Mouse (Mus musculus) spleen, adult 2 months (tissue): ENCODE data around the gene Pkn3. TPM values are rescaled to one million over a fixed set of nuclear protein-coding genes. Genes with fewer than 3 reads are reported as not detected.
"Not testable (repeated sequence)": the region's sequence is repeated elsewhere in the genome, so short reads cannot be mapped to it uniquely, and the experiment has no call there.

ENCODE experiments used
- DNase-seq, 2 experiments: peaks; one replicate each; pipeline versions ENCODE4 v3.0.0 to v3.0.0-alpha.2; 2012 to 2021; ENCODE audit warnings: low spot score in 2 of 2, low read depth in 1 of 2
- H3K27ac ChIP-seq: fragments of 200-500 bp; 2 replicates; pipeline ENCODE4 v1.5.1; 2012; ENCODE audit warnings: low read length, inconsistent platforms; ENCODE audit not compliant: insufficient read depth
- H3K27me3 ChIP-seq: fragments of 200-500 bp; 2 replicates; pipeline ENCODE4 v1.6.1; 2012; ENCODE audit warnings: mild to moderate bottlenecking, moderate library complexity, low read length, inconsistent platforms; ENCODE audit not compliant: control insufficient read depth, insufficient read depth
- H3K36me3 ChIP-seq: fragments of 200-500 bp; 2 replicates; pipeline ENCODE4 v1.6.1; 2012; ENCODE audit warnings: mild to moderate bottlenecking, low read length, inconsistent platforms; ENCODE audit not compliant: control insufficient read depth, insufficient read depth
- H3K4me1 ChIP-seq: fragments of 200-500 bp; 2 replicates; pipeline ENCODE4 v1.6.1; 2011; ENCODE audit warnings: inconsistent platforms; ENCODE audit not compliant: control insufficient read depth, insufficient read depth, insufficient read length
- H3K4me3 ChIP-seq: fragments of 200-500 bp; 2 replicates; pipeline ENCODE4 v1.5.1; 2011; ENCODE audit warnings: mild to moderate bottlenecking, inconsistent platforms; ENCODE audit not compliant: insufficient read depth, insufficient read length; ENCODE audit errors: extremely low read depth
- CTCF ChIP-seq: fragments of 200-500 bp; IDR thresholded peaks from 2 replicates; pipeline ENCODE4 v1.5.1; 2011; ENCODE audit warnings: mild to moderate bottlenecking, inconsistent platforms; ENCODE audit not compliant: insufficient read depth, insufficient read length, insufficient replicate concordance; ENCODE audit errors: extremely low read depth
- POLR2A ChIP-seq: fragments of 200-500 bp; IDR thresholded peaks from 2 replicates; pipeline ENCODE4 v1.6.1; 2011; ENCODE audit warnings: low read depth, low read length, inconsistent platforms
- WGBS: fragments of 180-500 bp; shearing (Covaris S2); methylation state at CpG from one replicate; pipeline ENCODE4 v1.1.7; 2018; 5-methylcytosine and 5-hydroxymethylcytosine counted together
- polyA plus RNA-seq: library from polyadenylated mRNA; depleted of rRNA; stranded (reverse); fragments of >200 nt; gene quantifications from 2 replicates; pipeline ENCODE4 v1.2.3, GENCODE M21; 2012

The Pkn3 gene
- polyA plus RNA-seq, 1 experiment: 4.6 TPM

GRCm38 (mm10) chr2:30044550-30044949 is 32.9 kb upstream of the Pkn3 start:
- Histone ChIP-seq H3K4me3 (no peak overlapping the region), H3K36me3 (no peaks in the 10 kb centered on the region), H3K27me3 (no peaks in the 10 kb centered on the region), H3K27ac (no peak overlapping the region), H3K4me1 (peaks cover 2% of the 10 kb centered on the region)
- TF ChIP-seq POLR2A (no peak), CTCF (no peak)
- 92% methylated on average over 5 of the region's 5 CpGs for WGBS
- DNase-seq: no peak

DNA sequence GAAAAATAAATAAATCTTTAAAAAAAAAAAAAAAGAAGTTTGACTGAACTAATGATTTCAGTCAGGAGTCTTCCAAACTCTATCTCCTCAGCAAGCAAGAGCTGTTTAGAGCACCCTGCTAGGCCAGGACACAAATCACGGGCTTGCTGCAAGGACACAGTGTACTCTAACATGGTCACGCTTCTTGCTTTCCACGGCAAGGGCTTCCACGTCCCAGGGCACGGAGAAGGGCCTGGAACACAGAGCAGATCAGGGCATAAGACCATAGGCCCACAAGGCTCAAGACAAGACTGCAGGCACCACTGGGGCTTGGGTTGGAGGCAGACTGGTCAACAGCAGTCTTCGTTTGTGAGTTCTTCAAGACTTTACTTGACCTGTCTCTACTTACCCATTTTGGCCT is 30.4 kb upstream of the Pkn3 start:
- H3K4me3 ChIP-seq: no peak overlapping the region
- no peaks in the 10 kb centered on the region for H3K36me3 ChIP-seq
- TF ChIP-seq POLR2A (no peak), CTCF (no peak)
- WGBS: 98% methylated on average over 6 of the region's 6 CpGs
- no peak overlapping the region for H3K27ac ChIP-seq
- DNase-seq: no peak
- no peaks in the 10 kb centered on the region for H3K27me3 ChIP-seq
- peaks cover 2% of the 10 kb centered on the region for H3K4me1 ChIP-seq

GRCm38 (mm10) chr2:30048101-30048501 is 29.4 kb upstream of the Pkn3 start:
- WGBS: 23% methylated on average over 11 of the region's 11 CpGs
- H3K4me1 ChIP-seq: peaks cover 2% of the 10 kb centered on the region
- DNase-seq: no peak
- peak overlapping the region; percentile 69; the same call in 1 of the 2 replicates for H3K4me3 ChIP-seq
- no peaks in the 10 kb centered on the region for H3K36me3 ChIP-seq
- no peak for TF ChIP-seq CTCF
- H3K27ac ChIP-seq: no peak overlapping the region
- no peaks in the 10 kb centered on the region for H3K27me3 ChIP-seq

GRCm38 (mm10) chr2:30048699-30049388 is 28.6 kb upstream of the Pkn3 start, which contains the start of gene Wdr34:
Gene Wdr34, minus strand, starts transcription at chr2:30048881.
- H3K36me3 ChIP-seq: no peaks in the 10 kb centered on the region
- TF ChIP-seq CTCF: no peak
- peak; percentile 55; the same call in 1 of the 2 replicates for TF ChIP-seq POLR2A
- H3K27me3 ChIP-seq: no peaks in the 10 kb centered on the region
- under 1% methylated on average over 54 of the region's 54 CpGs for WGBS
- peaks cover 2% of the 10 kb centered on the region for H3K4me1 ChIP-seq
- peak; percentile 91 to 97 for DNase-seq
- peak within 1 kb of the TSS; percentile 73 for H3K4me3 ChIP-seq
- peak within 1 kb of the TSS; percentile 94 for H3K27ac ChIP-seq

DNA sequence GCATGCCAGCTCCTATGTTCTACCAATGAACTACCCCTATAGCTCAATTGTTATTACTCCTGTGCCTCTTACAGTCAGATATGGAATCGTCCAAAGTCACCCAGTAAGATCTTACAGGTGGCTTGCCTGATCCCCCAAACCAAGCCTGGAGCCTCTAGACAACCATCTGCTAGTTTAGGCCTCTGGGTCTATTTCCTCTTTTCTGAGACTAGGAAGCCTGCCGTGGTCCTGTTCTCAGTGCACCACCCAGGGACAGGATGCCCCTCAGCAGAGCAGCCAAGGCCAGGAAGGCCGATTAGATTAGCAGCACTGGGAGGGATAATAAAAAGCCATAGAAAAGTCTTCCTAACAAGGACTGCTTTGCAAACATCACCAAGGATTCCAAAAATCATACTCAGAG is 27.7 kb upstream of the Pkn3 start:
- H3K4me3 ChIP-seq: no peak overlapping the region
- H3K36me3 ChIP-seq: no peaks in the 10 kb centered on the region
- no peak for DNase-seq
- TF ChIP-seq CTCF (no peak), POLR2A (no peak)
- no peaks in the 10 kb centered on the region for H3K27me3 ChIP-seq
- H3K27ac ChIP-seq: no peak overlapping the region
- WGBS: 18% methylated on average over 3 of the region's 3 CpGs
- H3K4me1 ChIP-seq: peaks cover 2% of the 10 kb centered on the region

GRCm38 (mm10) chr2:30051992-30052761 is 25.3 kb upstream of the Pkn3 start:
- TF ChIP-seq POLR2A: no peak
- no peak for TF ChIP-seq CTCF
- Histone ChIP-seq H3K27me3 (no peaks in the 10 kb centered on the region), H3K36me3 (no peaks in the 10 kb centered on the region), H3K27ac (no peak overlapping the region), H3K4me3 (no peak overlapping the region), H3K4me1 (peaks cover 2% of the 10 kb centered on the region)
- WGBS: 53% methylated on average over 6 of the region's 6 CpGs
- DNase-seq: no peak

- H3K36me3 ChIP-seq, H3K27me3 ChIP-seq, DNase-seq, H3K27ac ChIP-seq, H3K4me3 ChIP-seq, H3K4me1 ChIP-seq: not testable (repeated sequence)
- 95% methylated on average over 3 of the region's 3 CpGs for WGBS
Observed at GRCm38 (mm10) chr2:30055310-30055709, 22.2 kb upstream of the Pkn3 start.
